8 mouse cellular contexts compared by ENCODE assay signal in the genomic region with DNA sequence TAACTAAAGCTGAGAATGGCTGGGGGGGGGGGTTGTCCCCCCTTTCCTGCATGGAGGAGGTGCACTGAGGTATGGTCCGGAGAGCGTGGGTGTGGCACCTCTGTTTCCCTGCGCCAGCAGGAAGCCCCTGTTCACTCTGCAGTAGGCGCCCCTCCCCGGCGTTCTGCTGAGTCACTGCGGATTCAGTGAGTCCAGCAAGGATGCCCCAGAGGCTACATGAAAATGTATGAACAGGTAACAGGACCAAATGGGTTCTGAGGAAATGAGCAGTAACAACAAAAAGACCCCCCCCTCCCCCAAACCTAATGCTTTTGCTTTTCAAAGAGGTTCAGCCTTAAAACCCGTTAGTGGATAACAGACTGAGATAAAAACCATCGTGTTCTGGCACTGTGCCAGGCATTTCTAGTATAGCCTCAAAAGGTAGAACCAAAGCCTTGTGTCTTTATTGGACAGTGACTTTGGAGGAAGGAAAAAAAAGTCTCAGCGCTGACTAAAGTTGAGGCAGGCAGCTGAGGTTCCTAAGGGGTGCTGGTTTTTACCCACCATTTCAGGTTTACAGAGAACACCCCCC. TPM values are rescaled to one million over a fixed set of nuclear protein-coding genes. Genes with fewer than 3 reads are reported as not detected.
DNase-seq lines count a peak whose midpoint lies in the region; ATAC-seq lines count a peak whose summit lies in the region.

No protein-coding gene starts in this region.

- WGBS in neural tube, embryonic 11.5 days: 45% methylated on average over 10 of the region's 10 CpGs
- 52% methylated on average over 10 of the region's 10 CpGs for WGBS in limb, embryonic 11.5 days
- 59% methylated on average over 10 of the region's 10 CpGs for WGBS in neural tube, embryonic 15.5 days

- H3K4me2 ChIP-seq in neural tube, embryonic 11.5 days (ENCODE audit: low read depth): peak overlapping the region; percentile 55
- H3K4me2 ChIP-seq in limb, embryonic 11.5 days (ENCODE audit: low read depth, severe bottlenecking): peak overlapping the region; percentile 61
- peak overlapping the region; percentile 64 for H3K4me2 ChIP-seq in neural tube, embryonic 15.5 days

- H3K4me1 ChIP-seq in neural tube, embryonic 11.5 days (ENCODE audit: control insufficient read depth, insufficient read depth, low read length): peaks cover 8% of the 10 kb centered on the region
- no peaks in the 10 kb centered on the region for H3K4me1 ChIP-seq in limb, embryonic 11.5 days (ENCODE audit: control insufficient read depth, insufficient read depth, low read length)
- H3K4me1 ChIP-seq in neural tube, embryonic 15.5 days: peaks cover 16% of the 10 kb centered on the region

- peak; percentile 55 for DNase-seq in neural tube, embryonic 11.5 days (ENCODE audit: low spot score)
- DNase-seq in neural tube, embryonic 10.5 days (ENCODE audit: extremely low spot score, low spot score): no peak
- peak; percentile 56 to 65 for DNase-seq in cerebellum, postnatal 14 days
- DNase-seq in heart, postnatal 14 days: peak; percentile 25 to 37
- DNase-seq in limb, embryonic 11.5 days (ENCODE audit: low spot score): no peak
- DNase-seq in ovary, postnatal 14 days (ENCODE audit: low spot score): no peak
- no peak for DNase-seq in thymus, adult 18-20 months

- H3K27me3 ChIP-seq in neural tube, embryonic 11.5 days (ENCODE audit: control insufficient read depth, insufficient read depth, low read length): no peaks in the 10 kb centered on the region
- no peaks in the 10 kb centered on the region for H3K27me3 ChIP-seq in limb, embryonic 11.5 days (ENCODE audit: control insufficient read depth, insufficient read depth, low read length)
- H3K27me3 ChIP-seq in neural tube, embryonic 15.5 days (replicated peaks): no peaks in the 10 kb centered on the region

- intact Hi-C loops in heart, postnatal 14 days (cut with DNase I): no loop called here

- no peak overlapping the region for H3K27ac ChIP-seq in neural tube, embryonic 11.5 days (ENCODE audit: low read depth, low read length)
- peak overlapping the region; percentile 87 for H3K27ac ChIP-seq in limb, embryonic 11.5 days (replicated peaks; ENCODE audit: low read depth, low read length)
- peak overlapping the region; percentile 88; the same call in 1 of the 2 replicates for H3K27ac ChIP-seq in neural tube, embryonic 15.5 days (replicated peaks)

- peak overlapping the region; percentile 49 for H3K4me3 ChIP-seq in neural tube, embryonic 11.5 days (ENCODE audit: low read depth, low read length)
- peak overlapping the region; percentile 67 for H3K4me3 ChIP-seq in limb, embryonic 11.5 days (ENCODE audit: low read depth, low read length)
- peak overlapping the region; percentile 48 for H3K4me3 ChIP-seq in neural tube, embryonic 15.5 days (replicated peaks)

- peak overlapping the region; percentile 52 for H3K9ac ChIP-seq in neural tube, embryonic 11.5 days (ENCODE audit: low read length)
- H3K9ac ChIP-seq in limb, embryonic 11.5 days (ENCODE audit: low read length): peak overlapping the region; percentile 83
- H3K9ac ChIP-seq in neural tube, embryonic 15.5 days (replicated peaks): peak overlapping the region; percentile 67

- peaks cover 6% of the 10 kb centered on the region for H3K36me3 ChIP-seq in neural tube, embryonic 11.5 days (ENCODE audit: control insufficient read depth, insufficient read depth, low read length)
- peaks cover 10% of the 10 kb centered on the region; the same call in 1 of the 2 replicates for H3K36me3 ChIP-seq in limb, embryonic 11.5 days (ENCODE audit: control insufficient read depth, insufficient read depth, low read length)
- H3K36me3 ChIP-seq in neural tube, embryonic 15.5 days: peaks cover 24% of the 10 kb centered on the region

- no peak for ATAC-seq in neural tube, embryonic 11.5 days (ENCODE audit: insufficient read depth, low FRiP score, low TSS enrichment)
- ATAC-seq in limb, embryonic 11.5 days (ENCODE audit: insufficient number of reproducible peaks, low FRiP score, low TSS enrichment, low read depth): no peak
- ATAC-seq in neural tube, embryonic 15.5 days (ENCODE audit: low FRiP score): no peak

- peaks cover 19% of the 10 kb centered on the region for H3K9me3 ChIP-seq in neural tube, embryonic 11.5 days (ENCODE audit: control insufficient read depth, low read length)
- peaks cover 29% of the 10 kb centered on the region for H3K9me3 ChIP-seq in limb, embryonic 11.5 days (ENCODE audit: control insufficient read depth, low read length)
- peaks cover 24% of the 10 kb centered on the region for H3K9me3 ChIP-seq in neural tube, embryonic 15.5 days (replicated peaks)

RNA-seq across cellular contexts. Expression of a gene that starts 15.9 kb away (rescaled TPM):
- 1,492 and 1,651 TPM in 2 replicates for polyA plus RNA-seq in neural tube, embryonic 11.5 days (2014; fragmentation: Nextera tagmentation; extraction: Ambion mirVana)
- total RNA-seq in heart, postnatal 14 days (2021): 10 to 100 TPM; 51.2 to 65.0 TPM
- polyA plus RNA-seq in limb, embryonic 11.5 days (2014; fragmentation: Nextera tagmentation; extraction: Ambion mirVana): 2,834 and 2,987 TPM in 2 replicates
- polyA plus RNA-seq in neural tube, embryonic 15.5 days (2015; fragmentation: Nextera tagmentation; extraction: Ambion mirVana): 378 and 417 TPM in 2 replicates

RNA-seq across cellular contexts. Expression of a gene that starts 45.7 kb away (rescaled TPM):
- 27.3 and 27.9 TPM in 2 replicates for polyA plus RNA-seq in neural tube, embryonic 11.5 days (2014; fragmentation: Nextera tagmentation; extraction: Ambion mirVana)
- total RNA-seq in heart, postnatal 14 days (2021): 1 to 10 TPM; 2.9 to 3.1 TPM
- polyA plus RNA-seq in limb, embryonic 11.5 days (2014; fragmentation: Nextera tagmentation; extraction: Ambion mirVana): 43.2 and 48.9 TPM in 2 replicates
- polyA plus RNA-seq in neural tube, embryonic 15.5 days (2015; fragmentation: Nextera tagmentation; extraction: Ambion mirVana): 10.7 and 11.6 TPM in 2 replicates

Comparison
In these comparisons a context has a peak if more than half of its experiments do, and no peak if none do; other contexts are left out.
1. DNase-seq: peak in neural tube, embryonic 11.5 days (single experiment), cerebellum, postnatal 14 days (2 of 2) and heart, postnatal 14 days (2 of 2); none in neural tube, embryonic 10.5 days (single experiment), limb, embryonic 11.5 days (single experiment), ovary, postnatal 14 days (single experiment) and thymus, adult 18-20 months (0 of 2).
2. Peak in every context shown above with its lines, with median percentiles within 50 percentile points of each other: H3K4me2 ChIP-seq, H3K4me3 ChIP-seq and H3K9ac ChIP-seq.